Mouse (Mus musculus): ENCODE results near the gene Adrm1. TPM values are rescaled to one million over a fixed set of nuclear protein-coding genes. Genes with fewer than 3 reads are reported as not detected.

The Adrm1 gene
- polyA plus RNA-seq, 1 experiment, result 114 TPM

DNA sequence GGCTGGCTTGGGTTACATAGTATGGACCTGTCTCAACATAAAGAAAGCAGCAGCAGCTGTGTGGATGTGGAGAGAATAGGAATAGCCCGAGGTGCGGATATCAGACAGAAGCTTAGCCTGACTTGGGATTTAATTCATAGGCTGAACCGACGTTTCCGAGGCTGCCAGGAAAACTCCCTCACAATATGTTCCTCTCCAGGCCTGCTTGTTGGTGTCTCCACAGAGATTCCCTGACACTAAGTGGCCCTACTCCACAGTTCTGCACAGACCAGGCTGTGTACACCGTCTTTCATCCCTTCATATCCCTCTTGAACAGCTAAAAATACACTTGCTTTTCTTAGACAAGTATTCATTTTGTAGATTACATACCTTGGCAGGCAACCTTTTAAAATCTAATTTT lies 23.9 kb upstream of the Adrm1 start:
- H3K27ac ChIP-seq (ENCODE audit: insufficient read depth, low read length), result peak overlapping the region; percentile 36; the same call in 1 of the 2 replicates
- peak; percentile 49 to 61 for DNase-seq
- TF ChIP-seq POLR2A (IDR thresholded peaks at IDR 0.05; ENCODE audit: borderline replicate concordance, insufficient read depth, low read length) (no peak), CTCF (IDR thresholded peaks at IDR 0.05; ENCODE audit: borderline replicate concordance, insufficient read depth, low read depth, low read length) (no peak)
- no peaks in the 10 kb centered on the region for H3K27me3 ChIP-seq (ENCODE audit: control insufficient read depth, insufficient read depth, low read length)
- no peak overlapping the region for H3K4me3 ChIP-seq (replicated peaks; ENCODE audit: insufficient read depth, low read depth, low read length)
- 18% methylated on average over 6 of the region's 6 CpGs for WGBS
- H3K4me1 ChIP-seq (ENCODE audit: control insufficient read depth, insufficient read depth, low read length), result peaks cover 31% of the 10 kb centered on the region

DNA sequence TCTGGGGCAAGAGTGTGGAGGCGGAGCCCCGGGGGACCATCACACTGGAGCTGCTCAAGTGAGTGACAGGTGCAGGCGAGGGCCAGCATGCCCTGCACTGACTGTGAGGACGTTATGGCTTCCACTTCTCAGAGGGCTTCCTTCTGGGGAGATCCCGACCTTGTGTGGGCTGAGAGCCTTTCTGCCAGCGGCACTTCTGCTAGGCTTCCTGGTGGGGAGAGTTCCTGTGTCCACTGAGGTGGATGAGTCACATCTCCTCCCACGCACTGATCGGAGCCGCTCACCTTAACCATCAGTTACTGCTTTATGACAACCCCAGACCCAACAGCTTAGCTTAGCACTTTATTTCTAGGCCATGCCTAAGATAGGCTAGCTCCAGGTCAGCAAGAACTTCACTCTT lies 22.7 kb upstream of the Adrm1 start:
- Histone ChIP-seq H3K27me3 (ENCODE audit: control insufficient read depth, insufficient read depth, low read length) (no peaks in the 10 kb centered on the region), H3K4me1 (ENCODE audit: control insufficient read depth, insufficient read depth, low read length) (peaks cover 31% of the 10 kb centered on the region), H3K27ac (ENCODE audit: insufficient read depth, low read length) (peak overlapping the region; percentile 56), H3K4me3 (replicated peaks; ENCODE audit: insufficient read depth, low read depth, low read length) (no peak overlapping the region)
- DNase-seq, result peak; percentile 66 to 78
- no peak for TF ChIP-seq CTCF (IDR thresholded peaks at IDR 0.05; ENCODE audit: borderline replicate concordance, insufficient read depth, low read depth, low read length)
- no peak for TF ChIP-seq POLR2A (IDR thresholded peaks at IDR 0.05; ENCODE audit: borderline replicate concordance, insufficient read depth, low read length)
- 26% methylated on average over 9 of the region's 9 CpGs for WGBS

DNA sequence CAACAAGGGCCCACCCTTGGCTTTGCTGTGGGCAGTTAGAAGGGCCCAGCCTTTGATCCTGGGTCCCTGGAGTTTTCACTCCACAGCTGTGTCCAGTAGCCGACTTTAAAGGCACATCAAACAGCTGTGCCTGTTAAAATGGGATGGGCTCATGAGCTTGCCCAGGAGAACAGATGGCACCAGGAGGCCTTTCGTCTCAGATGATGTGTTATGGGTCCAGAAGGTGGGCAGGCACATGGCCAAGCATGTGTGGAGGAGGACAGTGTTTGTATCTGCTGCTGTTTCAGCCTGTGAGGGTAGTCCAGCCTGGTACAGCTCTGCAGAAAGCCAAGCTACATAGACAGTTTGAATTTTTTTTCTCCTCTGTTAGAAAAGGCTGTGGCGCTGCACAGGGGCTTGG lies 16.5 kb upstream of the Adrm1 start:
- H3K4me1 ChIP-seq (ENCODE audit: control insufficient read depth, insufficient read depth, low read length), result peaks cover 8% of the 10 kb centered on the region
- WGBS, result 23% methylated on average over 3 of the region's 3 CpGs
- H3K27ac ChIP-seq (ENCODE audit: insufficient read depth, low read length), result no peak overlapping the region
- DNase-seq, result peak in 1 of 2 experiments; percentile 60
- no peak overlapping the region for H3K4me3 ChIP-seq (replicated peaks; ENCODE audit: insufficient read depth, low read depth, low read length)
- H3K27me3 ChIP-seq (ENCODE audit: control insufficient read depth, insufficient read depth, low read length), result no peaks in the 10 kb centered on the region
- TF ChIP-seq POLR2A (IDR thresholded peaks at IDR 0.05; ENCODE audit: borderline replicate concordance, insufficient read depth, low read length) (no peak), CTCF (IDR thresholded peaks at IDR 0.05; ENCODE audit: borderline replicate concordance, insufficient read depth, low read depth, low read length) (no peak)

DNA sequence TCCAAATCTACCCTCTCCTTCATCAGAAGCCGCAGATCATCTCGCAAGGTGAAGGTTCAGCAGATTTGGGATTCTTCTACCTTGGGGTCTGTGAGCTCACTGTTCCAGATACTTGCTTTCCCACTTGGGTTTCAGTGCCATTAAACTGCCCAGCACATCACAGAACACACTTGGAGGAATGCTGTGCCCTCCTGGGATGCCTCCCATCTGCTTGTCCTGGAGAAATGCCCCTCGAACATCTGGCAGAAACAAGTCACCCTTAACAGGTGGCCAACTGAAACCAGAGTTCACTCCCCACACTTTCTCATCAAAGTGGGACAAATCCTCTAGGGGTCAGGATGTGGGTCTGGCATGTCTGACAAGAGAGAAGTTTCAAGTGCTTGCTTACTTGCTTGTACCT lies 12.7 kb upstream of the Adrm1 start:
- no peak for DNase-seq
- Histone ChIP-seq H3K27ac (ENCODE audit: insufficient read depth, low read length) (no peak overlapping the region), H3K4me1 (ENCODE audit: control insufficient read depth, insufficient read depth, low read length) (peaks cover 8% of the 10 kb centered on the region), H3K4me3 (replicated peaks; ENCODE audit: insufficient read depth, low read depth, low read length) (no peak overlapping the region), H3K27me3 (ENCODE audit: control insufficient read depth, insufficient read depth, low read length) (no peaks in the 10 kb centered on the region)
- WGBS, result 83% methylated on average over 3 of the region's 3 CpGs
- TF ChIP-seq CTCF (IDR thresholded peaks at IDR 0.05; ENCODE audit: borderline replicate concordance, insufficient read depth, low read depth, low read length), result no peak
- no peak for TF ChIP-seq POLR2A (IDR thresholded peaks at IDR 0.05; ENCODE audit: borderline replicate concordance, insufficient read depth, low read length)

DNA sequence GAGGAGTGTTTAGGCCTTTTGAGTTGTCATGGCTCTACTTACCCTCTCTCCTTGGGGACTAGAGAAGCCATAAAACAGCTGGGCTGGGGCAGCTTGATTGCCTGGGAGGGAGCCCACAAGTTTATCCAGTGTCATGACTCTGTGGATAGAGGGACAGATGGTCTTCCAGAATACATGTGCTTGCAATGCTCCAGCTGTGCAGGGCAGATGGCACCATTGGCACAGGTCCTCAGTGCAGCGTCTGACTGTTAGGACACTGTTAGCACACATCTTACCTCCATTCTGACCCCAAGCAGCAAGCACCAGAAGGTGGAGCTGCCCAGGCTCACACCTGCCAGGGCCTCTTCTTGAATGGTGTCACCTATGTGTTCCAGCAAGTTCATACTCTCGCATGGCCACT lies 5.4 kb upstream of the Adrm1 start:
- 20% methylated on average over 2 of the region's 2 CpGs for WGBS
- no peak overlapping the region for H3K27ac ChIP-seq (ENCODE audit: insufficient read depth, low read length)
- no peak overlapping the region for H3K4me3 ChIP-seq (replicated peaks; ENCODE audit: insufficient read depth, low read depth, low read length)
- H3K27me3 ChIP-seq (ENCODE audit: control insufficient read depth, insufficient read depth, low read length), result no peaks in the 10 kb centered on the region
- no peak for TF ChIP-seq POLR2A (IDR thresholded peaks at IDR 0.05; ENCODE audit: borderline replicate concordance, insufficient read depth, low read length)
- TF ChIP-seq CTCF (IDR thresholded peaks at IDR 0.05; ENCODE audit: borderline replicate concordance, insufficient read depth, low read depth, low read length), result no peak
- peaks cover 8% of the 10 kb centered on the region for H3K4me1 ChIP-seq (ENCODE audit: control insufficient read depth, insufficient read depth, low read length)
- no peak for DNase-seq

DNA sequence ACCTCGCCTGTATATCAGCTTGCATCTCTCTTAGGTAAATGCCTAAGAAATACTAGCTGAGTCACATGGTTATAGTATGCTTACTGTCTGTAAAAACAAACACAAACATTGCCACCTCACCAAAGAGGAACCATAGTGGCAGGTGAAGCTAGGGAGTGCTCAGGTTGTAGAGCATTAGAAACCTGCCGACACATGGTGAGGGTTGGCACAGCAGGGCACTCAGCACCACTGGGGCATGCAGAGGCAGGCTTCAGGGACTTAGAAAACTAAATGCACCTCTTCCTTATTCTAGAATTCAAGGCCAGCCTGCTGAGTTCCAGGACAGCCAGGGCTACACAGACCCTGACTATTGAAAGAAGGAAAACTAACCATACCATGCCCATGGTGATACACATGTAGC lies 4.4 kb upstream of the Adrm1 start:
- no peak overlapping the region for H3K4me3 ChIP-seq (replicated peaks; ENCODE audit: insufficient read depth, low read depth, low read length)
- H3K4me1 ChIP-seq (ENCODE audit: control insufficient read depth, insufficient read depth, low read length), result peaks cover 11% of the 10 kb centered on the region
- H3K27me3 ChIP-seq (ENCODE audit: control insufficient read depth, insufficient read depth, low read length), result no peaks in the 10 kb centered on the region
- TF ChIP-seq POLR2A (IDR thresholded peaks at IDR 0.05; ENCODE audit: borderline replicate concordance, insufficient read depth, low read length) (no peak), CTCF (IDR thresholded peaks at IDR 0.05; ENCODE audit: borderline replicate concordance, insufficient read depth, low read depth, low read length) (no peak)
- no peak for DNase-seq
- H3K27ac ChIP-seq (ENCODE audit: insufficient read depth, low read length), result no peak overlapping the region
- WGBS, result 76% methylated on average over 2 of the region's 2 CpGs

DNA sequence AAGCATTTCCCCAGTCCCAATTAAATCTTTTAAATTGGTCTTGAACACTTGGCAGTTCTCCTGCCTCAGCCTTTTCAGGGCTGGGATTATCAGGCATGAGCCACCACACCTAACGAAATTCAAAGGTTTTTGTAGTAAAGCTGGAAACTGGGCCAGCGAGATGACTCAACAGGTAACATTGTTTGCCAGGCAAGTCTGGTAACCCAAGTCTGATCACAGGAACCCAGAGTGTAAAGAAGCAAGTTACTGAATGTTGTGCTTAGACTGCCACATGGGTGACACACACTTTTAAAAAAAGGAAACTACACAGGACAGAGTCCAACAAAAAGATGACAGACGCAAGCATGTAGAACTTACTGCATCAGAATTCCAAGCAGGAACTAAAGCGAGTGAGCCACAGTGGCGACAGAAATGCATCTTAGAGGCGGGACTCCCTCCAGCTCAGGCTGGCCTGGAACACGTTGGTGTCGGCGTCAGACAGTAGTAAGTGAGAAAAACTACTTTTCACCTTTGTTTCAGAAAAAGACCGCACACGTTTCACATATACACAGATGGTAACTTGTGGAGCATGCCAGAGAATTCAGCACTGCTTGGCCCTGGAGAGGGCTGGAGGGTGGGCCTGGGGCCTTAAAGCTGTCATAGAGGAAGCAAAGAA lies 1.0 kb upstream of the Adrm1 start:
- DNase-seq, result no peak
- H3K4me3 ChIP-seq (replicated peaks; ENCODE audit: insufficient read depth, low read depth, low read length), result no peak overlapping the region
- peaks cover 28% of the 10 kb centered on the region for H3K4me1 ChIP-seq (ENCODE audit: control insufficient read depth, insufficient read depth, low read length)
- WGBS, result 84% methylated on average over 11 of the region's 11 CpGs
- no peak overlapping the region for H3K27ac ChIP-seq (ENCODE audit: insufficient read depth, low read length)
- TF ChIP-seq POLR2A (IDR thresholded peaks at IDR 0.05; ENCODE audit: borderline replicate concordance, insufficient read depth, low read length) (no peak), CTCF (IDR thresholded peaks at IDR 0.05; ENCODE audit: borderline replicate concordance, insufficient read depth, low read depth, low read length) (no peak)
- no peaks in the 10 kb centered on the region for H3K27me3 ChIP-seq (ENCODE audit: control insufficient read depth, insufficient read depth, low read length)

DNA sequence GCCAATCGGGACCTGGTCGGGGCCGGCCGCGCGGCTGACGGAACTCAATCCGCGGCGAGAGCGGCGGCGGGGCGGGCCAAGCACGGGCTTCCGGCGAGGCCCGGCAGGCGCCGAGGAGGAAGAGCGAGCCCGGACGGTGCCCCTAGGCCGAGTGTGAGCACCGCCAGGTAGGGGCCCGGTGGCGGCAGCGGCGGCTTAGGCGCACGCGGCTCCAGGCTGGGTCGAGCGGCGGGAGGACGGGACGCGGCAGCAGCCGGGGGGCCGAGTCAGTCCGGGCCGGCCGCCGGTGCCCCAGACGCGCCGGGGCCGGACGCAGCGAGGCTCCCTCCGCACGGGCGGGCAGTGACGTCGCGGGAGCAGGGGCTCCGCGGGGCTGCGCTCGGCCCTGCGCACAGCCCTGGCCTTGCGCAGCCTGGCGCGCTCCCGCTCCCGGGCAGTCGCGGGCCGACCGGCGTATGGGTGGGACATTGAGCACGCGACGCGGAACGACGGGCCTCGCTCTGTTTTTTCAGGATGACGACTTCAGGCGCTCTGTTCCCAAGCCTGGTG lies 311 bp downstream of the Adrm1 start:
- Histone ChIP-seq H3K27me3 (ENCODE audit: control insufficient read depth, insufficient read depth, low read length) (no peaks in the 10 kb centered on the region), H3K4me1 (ENCODE audit: control insufficient read depth, insufficient read depth, low read length) (peaks cover 22% of the 10 kb centered on the region), H3K4me3 (replicated peaks; ENCODE audit: insufficient read depth, low read depth, low read length) (peak overlapping the region; percentile 98), H3K27ac (ENCODE audit: insufficient read depth, low read length) (peak overlapping the region; percentile 86)
- WGBS, result under 1% methylated on average over 80 of the region's 80 CpGs
- TF ChIP-seq CTCF (IDR thresholded peaks at IDR 0.05; ENCODE audit: borderline replicate concordance, insufficient read depth, low read depth, low read length), result no peak
- TF ChIP-seq POLR2A (IDR thresholded peaks at IDR 0.05; ENCODE audit: borderline replicate concordance, insufficient read depth, low read length), result peak; percentile 61; the same call in 1 of the 2 replicates
- DNase-seq, result no peak

Measured in cerebellum, adult 2 months (tissue).